Mouse (Mus musculus) urinary bladder, postnatal 10 days (tissue): Measurements from ENCODE around the gene Ptcd1.
"Not testable (repeated sequence)": the region's sequence is repeated elsewhere in the genome, so short reads cannot be mapped to it uniquely, and the experiment has no call there.

Source experiments
- DNase-seq: peaks from one replicate; pipeline ENCODE4 v3.0.0; 2022; ENCODE audit warnings: low spot score

Gene Ptcd1

GRCm38 (mm10) chr5:145164710-145165109 lies 2.2 kb downstream of the Ptcd1 start:
- DNase-seq, result no peak

DNA sequence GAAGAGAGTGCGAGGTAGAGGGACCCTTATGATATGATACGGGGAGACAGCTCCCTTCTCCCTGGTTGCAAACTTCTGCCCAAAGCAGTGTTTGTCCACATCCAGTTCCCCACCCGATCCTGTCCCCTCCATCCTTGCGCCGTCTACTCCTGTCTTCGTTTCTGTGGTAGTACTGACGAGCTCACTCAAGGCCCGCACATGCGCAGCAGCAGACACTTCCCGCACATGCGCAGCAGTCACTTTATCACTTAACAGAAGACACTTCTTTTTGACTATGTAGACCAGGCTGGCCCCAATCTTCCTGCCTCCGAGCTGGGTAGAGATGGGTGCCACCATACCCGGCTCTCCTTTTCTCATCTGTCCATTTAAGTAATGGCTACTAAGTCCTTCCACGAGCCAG lies 5.5 kb downstream of the Ptcd1 start:
- no peak for DNase-seq

- no peak for DNase-seq
Observed at GRCm38 (mm10) chr5:145152690-145153089, 14.2 kb downstream of the Ptcd1 start.

DNA sequence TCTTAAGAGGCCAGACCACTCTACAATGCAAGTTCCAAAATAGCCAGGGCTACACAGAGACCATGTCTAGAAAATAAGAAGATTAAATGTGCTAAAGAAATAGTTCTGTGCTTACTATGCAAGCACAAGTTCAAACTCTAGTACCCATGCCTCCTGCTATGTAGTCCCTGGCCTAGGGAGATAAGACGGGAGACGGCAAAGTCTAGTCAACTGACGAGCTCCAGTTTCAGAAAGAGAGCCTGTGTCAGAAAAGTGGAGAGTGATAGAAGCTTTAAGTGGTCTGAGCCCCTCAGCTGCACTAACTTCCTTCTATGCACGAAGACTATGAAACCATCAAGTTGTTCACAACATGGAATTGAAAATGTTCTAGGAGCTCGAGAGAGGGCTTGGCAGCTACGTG lies 17.6 kb downstream of the Ptcd1 start:
- no peak for DNase-seq

DNA sequence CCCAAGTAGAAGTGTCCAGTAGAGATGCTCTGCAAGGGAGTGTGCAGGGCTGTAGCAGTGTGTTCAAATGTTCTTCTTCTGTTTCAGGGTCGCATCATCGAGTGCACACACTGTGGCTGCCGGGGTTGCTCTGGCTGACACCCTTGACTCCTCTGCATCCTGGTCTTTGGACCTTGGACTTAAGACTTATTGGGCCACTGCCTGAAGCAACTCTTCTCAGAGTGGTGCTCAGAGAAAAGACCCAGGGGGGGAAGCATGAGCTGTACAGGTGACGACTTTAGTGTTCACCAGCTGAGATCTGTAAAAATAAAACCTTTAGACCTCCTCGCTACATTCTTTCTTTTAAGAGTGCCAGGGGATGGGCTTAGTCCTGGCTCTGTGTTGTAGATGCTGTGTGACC lies 19.2 kb downstream of the Ptcd1 start:
- no peak for DNase-seq

DNA sequence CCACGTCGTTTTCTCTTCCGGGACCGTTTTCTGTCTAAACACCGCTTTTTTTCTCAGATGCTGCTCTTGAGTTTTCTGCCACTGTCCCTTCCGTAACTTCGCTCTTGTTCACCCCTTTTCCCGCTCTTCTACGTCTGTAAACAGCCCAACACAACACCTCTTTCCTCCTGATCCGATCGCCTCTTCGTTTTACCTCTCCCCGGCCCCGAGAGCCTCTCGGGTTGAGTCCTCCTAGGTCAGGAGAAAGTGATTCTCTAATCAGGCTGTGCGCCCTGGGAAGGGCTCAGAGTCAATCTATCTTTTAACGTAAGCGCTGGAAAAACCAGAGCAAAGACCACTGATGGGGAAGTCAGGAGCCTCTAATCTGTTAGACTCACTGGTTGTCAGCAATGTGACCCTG lies 26.3 kb downstream of the Ptcd1 start:
- DNase-seq, result no peak

DNA sequence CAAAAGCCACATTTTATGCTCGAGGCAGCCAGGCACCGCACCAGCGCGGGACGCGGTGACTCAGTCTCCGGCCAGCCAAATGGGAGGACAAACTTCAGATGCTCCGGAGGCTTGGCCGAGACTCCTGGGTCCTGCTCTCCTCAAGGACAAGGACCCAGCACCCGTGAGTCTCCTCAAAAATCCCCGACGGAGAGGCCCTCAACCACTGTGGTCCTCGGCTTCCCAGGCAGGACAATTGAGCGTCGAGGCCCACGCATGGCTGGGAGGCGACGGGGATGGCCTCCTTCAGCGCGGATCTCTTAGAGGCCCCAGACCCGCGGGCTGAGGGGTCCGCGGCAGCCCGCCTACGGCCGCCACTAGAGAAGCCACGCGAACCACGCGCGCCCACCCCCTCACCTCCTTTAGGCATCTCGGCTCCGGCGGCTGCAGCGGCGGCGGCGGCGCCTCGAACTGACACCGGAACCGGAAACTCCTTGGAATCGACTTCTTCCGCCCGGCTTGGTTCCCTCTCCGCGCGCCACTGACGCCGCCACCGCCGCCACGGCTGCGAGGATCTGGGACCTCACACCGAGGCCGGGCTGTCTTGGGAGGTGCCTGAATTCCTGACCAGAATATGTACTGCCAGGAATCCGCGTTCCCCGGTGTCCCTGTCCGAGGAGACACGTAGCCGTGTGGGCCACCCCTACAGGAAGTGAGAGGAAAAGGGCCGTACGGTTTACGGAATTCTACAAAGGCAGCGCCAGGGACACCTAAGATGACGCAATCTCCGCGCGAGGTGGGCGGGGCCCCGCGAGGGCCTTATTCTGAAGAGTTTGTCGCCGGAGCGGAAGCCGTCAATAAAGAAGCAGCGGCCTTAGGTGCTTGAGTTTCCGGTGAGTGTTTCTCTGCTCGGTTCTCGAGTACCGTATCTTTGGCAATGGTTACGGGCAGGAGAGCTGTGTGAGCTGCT lies 27.1 kb downstream of the Ptcd1 start, which contains the start of the genes Pdap1 and Bud31:
Pdap1 (minus strand) TSS at position 668 of the 949 bp plus-strand sequence.
Bud31 (plus strand) TSS at position 792 of the 949 bp plus-strand sequence.
- DNase-seq, result peak; percentile 83

DNA sequence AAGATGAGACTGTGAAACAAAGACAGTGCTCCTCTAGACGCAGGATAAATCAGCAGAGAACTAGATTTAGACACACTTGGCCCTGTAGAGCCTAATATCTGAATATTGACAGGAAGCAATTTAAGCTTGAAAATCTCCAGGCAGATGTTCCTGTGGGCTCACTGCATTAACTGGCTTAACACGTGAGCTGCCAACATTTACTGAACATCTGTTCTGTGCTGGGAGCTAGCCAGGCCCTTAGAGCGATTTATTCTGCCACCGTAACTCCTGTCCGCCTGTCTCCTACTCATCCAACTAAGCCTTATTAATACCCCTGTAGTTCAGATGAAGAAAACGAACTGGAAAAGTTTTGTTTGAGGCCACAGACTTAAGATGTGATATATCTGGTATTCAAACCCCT lies 28.1 kb downstream of the Ptcd1 start:
- DNase-seq, result no peak

GRCm38 (mm10) chr5:145133275-145133674 lies 33.6 kb downstream of the Ptcd1 start:
- not testable (repeated sequence) for DNase-seq

GRCm38 (mm10) chr5:145130995-145131394 lies 35.9 kb downstream of the Ptcd1 start:
- DNase-seq, result no peak

GRCm38 (mm10) chr5:145130191-145130590 lies 36.7 kb downstream of the Ptcd1 start:
- DNase-seq, result no peak

DNA sequence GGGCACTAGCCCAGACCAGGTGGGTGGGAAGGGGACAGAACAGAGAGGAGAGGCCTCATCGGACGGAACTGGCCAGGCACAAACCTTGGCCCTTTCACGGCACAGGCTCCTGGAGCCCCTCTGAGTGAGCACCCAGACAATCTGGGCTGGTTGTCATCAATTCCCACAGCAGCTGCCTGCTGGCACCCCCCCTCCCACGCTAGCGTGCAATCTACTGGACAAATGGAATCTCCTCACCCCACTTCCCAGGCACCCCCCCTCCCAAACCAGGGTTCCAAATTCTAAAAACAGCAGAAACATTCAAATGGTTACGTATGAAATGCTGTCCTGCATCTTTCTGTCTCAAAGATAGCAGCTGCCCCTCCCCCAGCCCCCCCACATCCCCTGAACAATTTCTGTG lies 37.1 kb downstream of the Ptcd1 start:
- DNase-seq, result not testable (repeated sequence)

GRCm38 (mm10) chr5:145129124-145129523 lies 37.8 kb downstream of the Ptcd1 start:
- no peak for DNase-seq

DNA sequence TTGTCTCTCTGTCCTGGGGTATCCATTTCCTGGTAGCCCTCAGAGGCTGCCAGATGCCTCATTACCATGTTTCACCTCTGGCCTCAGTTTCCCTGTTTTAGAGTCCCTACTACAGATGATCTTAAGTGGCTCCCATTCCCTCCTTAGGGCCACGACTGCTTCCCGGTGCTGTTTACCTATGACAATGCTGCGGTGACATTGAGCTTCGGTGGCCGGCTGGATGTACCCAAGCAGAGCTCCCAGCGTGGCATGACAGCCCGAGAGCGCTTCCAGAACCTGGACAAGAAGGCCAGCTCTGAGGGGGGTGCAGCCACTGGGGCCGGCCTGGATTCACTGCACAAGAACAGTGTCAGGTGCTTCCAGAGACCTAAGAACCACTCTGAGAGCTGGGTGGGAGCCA lies 40.3 kb downstream of the Ptcd1 start:
- no peak for DNase-seq

DNA sequence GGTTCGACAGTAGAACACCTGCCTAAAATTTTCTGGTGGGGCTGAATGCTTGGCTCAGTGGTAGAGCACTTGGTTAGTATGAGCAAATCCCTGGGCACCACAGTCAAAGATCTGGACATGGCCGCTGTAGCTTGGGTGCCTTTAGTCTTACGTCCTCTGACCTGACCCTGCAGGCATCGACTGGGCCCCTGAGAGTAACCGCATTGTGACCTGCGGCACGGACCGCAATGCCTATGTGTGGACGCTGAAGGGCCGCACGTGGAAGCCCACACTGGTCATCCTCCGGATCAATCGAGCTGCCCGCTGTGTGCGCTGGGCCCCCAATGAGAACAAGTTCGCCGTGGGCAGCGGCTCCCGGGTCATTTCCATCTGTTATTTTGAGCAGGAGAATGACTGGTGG lies 43.5 kb downstream of the Ptcd1 start:
- DNase-seq, result no peak

- DNase-seq, result no peak
Observed at GRCm38 (mm10) chr5:145120921-145121320, 46.0 kb downstream of the Ptcd1 start.

- DNase-seq, result no peak
Observed at GRCm38 (mm10) chr5:145119385-145119784, 47.5 kb downstream of the Ptcd1 start.

GRCm38 (mm10) chr5:145118461-145118860 lies 48.4 kb downstream of the Ptcd1 start:
- DNase-seq, result no peak

DNA sequence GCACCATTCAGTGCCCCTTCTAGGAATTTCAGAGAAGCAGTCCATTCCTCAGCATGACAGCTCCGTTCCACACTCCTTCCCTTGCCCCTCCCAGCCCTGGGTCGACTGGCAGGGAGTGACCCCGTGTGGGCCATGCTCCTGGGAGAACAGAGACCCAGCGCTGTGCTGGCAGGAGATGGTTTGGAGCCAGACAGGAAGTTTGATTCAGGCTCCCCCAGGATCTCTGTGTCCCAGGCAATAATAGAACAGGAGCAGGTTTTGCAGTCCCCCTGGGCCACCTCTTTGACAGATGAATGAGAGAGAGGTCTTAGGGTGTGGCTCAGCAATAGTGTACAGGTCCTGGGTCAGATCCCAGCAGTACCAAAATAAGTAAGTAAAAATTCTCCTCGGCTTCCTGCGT lies 48.9 kb downstream of the Ptcd1 start:
- DNase-seq, result no peak

- no peak for DNase-seq
Observed at GRCm38 (mm10) chr5:145116916-145117315, 50.0 kb downstream of the Ptcd1 start.

DNA sequence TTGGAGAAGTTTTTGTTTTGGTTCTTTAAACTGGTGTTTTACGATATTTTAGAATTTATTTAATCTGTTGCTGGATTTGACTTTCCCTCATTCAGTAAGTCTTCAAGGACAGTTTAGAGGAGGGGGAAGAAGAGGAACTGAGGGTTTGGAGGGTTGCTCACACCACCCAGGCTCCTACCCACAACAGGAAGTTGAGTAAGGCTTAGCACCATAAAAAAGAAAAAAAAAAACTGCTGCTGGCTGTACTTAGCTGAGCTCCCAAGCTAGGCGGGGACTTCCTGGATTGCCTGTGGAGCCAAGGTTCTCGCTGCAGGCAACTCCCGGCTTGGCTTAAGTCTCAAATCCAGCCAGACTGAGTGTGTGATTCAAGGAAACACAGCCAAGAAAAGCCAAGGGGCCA lies 50.6 kb downstream of the Ptcd1 start:
- DNase-seq, result no peak

DNA sequence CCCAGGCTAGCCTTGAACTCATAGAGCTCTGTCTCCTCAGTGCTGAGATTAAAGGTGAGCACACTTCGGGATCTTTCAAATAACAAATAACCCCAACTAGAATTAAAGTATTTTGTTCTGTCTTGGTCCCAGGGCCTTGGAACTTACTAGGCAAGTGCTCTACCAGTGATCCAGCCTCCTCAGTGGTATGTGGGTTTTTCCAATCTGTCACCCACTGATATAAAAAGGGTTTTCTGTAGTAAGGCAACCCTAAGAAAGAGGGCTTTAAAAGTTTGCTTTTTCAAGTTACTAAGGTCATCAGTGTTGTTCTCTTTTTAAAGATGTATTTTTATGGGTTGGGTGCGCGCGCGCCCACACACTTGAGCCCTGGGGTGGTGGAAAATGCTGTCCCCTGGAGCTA lies 51.2 kb downstream of the Ptcd1 start:
- DNase-seq, result no peak

- DNase-seq, result no peak
Observed at GRCm38 (mm10) chr5:145114606-145115473, 52.1 kb downstream of the Ptcd1 start.
